Mouse (Mus musculus): ENCODE measurements around the gene Doxl2. TPM values are rescaled to one million over a fixed set of nuclear protein-coding genes. Genes with fewer than 3 reads are reported as not detected.

Gene Doxl2
- total RNA-seq, 2 experiments from 2014 or later = not detected

DNA sequence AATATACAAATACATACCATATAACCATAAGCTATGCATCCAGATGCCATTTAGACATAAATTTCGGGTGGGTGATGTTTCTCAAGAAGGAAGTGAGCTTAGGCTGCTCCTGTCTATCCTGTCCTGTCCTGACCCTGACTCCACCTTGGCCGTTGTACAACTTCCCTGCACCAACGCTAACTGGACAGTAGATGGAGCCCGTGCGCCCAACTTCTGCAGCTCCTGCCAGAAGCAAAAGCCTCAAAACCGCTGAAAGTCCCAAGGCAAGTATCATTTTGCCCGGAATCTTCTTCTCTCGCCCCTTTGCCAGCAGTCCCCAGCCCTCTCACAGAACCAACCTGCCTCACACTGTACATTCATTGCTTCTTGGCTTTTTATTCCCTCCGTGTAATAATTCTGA lies 33.2 kb downstream of the Doxl2 start:
- intact Hi-C loops (cut with DNase I; ENCODE audit: low total_unique reads) = no loop called here
- peak; percentile 60 for DNase-seq

DNA sequence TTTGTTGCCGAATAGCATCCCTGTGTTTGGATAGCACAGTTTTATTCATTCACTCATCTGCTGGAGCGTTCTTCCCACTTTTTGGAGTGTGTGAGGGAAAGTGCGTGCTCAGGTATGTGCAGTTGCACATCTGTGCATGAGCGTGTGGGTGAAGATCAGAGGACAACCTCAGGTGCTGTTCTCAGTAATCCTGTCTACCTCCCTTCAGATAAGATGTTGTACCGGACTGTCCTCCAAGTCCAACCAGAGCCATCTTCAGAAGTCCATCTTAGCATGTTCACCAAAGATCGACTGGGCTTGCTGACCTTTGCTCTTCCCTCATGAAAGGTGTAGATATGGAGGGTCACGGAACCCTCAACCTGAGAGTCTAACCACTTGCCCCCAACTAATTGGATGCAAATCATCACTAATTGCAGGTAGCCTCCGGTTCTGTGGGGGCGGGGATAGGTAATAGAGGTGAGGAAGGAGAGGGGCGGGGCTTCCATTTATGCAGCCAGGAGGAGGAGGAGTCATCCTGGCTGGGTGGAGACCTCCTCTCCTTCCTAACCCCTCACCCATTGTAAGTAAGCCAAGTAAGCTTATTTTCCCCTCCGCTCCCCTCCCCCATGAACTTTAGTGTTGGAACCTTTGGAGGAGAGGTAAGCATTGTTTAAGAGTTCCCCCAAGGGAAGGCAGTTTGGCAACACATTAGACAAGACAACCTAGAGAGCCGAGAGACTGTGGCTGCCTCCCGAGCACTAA lies 33.8 kb downstream of the Doxl2 start:
- intact Hi-C loops (cut with DNase I; ENCODE audit: low total_unique reads) = no loop called here
- no peak for DNase-seq

DNA sequence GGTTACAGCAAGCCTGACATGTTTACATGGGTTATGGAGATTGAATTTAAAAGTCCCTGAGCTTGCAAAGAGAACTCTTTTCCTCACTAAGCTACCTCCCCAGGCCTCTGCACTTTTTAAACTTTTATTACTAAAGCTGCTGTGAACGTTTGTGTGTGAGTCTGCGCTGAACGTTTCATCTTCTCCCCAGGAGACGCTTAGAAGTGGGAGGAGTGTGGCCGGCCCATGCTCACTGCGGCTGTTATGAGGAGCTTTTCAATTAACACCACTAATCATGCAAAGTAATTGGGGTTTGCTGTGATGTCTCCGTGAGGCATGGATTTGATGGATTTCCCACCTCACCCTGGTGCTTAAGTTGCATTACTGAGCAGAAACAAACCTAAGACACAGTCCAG lies 34.4 kb downstream of the Doxl2 start:
- intact Hi-C loops (cut with DNase I; ENCODE audit: low total_unique reads) = no loop called here
- no peak for DNase-seq

DNA sequence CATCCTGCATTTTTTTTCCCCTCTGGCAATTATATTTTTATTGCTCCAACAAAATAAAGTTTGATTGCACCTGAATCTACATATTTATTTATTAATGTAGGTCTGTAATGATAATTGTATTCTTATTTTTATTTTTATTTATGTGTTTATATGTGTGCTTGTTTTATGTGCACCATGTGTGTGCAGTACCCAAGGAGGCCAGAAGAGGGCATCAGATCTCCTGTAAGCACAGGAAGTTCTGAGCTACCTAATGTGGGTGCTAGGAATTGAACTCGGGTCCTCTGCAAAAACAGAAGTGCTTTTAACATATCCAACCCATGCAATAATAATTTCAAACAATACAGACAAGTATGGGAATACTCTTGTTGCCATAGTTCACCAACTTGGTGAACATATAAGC lies 34.9 kb downstream of the Doxl2 start:
- intact Hi-C loops (cut with DNase I; ENCODE audit: low total_unique reads) = no loop called here

DNA sequence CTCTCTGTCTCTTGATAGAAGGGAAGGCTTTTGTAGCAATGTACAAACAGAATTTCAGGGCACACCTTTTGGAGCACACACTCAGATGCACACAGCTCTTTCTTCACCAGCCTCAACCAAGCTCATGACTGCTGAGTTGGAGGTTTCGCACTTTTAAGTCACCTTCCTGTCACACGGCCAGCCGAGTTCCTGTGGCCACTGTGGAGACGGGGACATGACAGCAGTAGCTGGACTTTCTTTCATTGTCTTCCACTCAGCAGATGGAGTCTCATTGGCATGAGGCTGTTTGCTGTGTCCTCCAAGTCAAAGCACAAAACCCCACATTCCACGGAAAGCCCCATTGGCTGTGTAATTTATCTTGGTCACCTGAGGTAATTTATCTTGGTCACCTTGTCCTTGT lies 36.4 kb downstream of the Doxl2 start:
- intact Hi-C loops (cut with DNase I; ENCODE audit: low total_unique reads) = no loop called here
- DNase-seq = no peak

More for the DNA sequence above, 34.9 kb downstream of the Doxl2 start:
- DNase-seq = no peak

DNA sequence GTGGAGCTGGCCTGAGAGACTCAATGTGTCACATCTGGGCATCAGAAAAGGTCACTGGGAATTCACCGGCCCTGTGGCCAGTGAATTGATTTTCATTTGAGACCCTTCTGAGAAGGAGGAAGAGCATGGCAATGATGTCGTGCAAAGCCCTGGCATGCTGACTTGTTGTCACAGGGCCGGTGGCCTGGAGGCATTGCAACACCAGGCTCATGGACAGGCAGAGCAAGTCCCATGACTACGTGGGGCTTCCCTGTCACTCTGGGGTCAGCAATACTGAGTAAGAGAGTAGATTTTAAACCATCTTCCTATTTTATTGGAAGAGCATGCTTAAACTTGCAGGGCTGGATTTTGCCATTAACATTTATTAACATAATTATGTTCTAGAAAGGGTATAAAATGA lies 38.3 kb downstream of the Doxl2 start:
- intact Hi-C loops (cut with DNase I; ENCODE audit: low total_unique reads) = no loop called here
- DNase-seq = no peak

DNA sequence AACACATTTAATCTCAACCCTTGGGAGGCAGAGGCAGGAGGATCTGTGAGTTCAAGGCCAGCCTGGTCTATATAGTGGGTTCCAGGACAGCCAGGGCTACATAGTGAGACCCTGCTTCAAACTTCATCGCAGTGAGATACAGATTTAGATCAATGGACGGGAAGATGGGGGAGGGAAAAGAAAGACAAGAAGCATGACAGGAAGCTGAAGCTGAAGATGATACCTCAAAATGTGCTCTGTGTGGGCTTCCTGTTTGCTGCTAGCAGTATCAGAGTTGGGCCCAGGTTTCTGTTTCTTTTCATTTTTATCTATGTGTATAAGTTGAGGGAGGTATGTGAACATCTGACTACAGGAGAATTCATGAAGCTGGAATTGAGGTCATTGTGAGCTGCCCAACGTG lies 38.7 kb downstream of the Doxl2 start:
- intact Hi-C loops (cut with DNase I; ENCODE audit: low total_unique reads) = no loop called here
- DNase-seq = no peak

DNA sequence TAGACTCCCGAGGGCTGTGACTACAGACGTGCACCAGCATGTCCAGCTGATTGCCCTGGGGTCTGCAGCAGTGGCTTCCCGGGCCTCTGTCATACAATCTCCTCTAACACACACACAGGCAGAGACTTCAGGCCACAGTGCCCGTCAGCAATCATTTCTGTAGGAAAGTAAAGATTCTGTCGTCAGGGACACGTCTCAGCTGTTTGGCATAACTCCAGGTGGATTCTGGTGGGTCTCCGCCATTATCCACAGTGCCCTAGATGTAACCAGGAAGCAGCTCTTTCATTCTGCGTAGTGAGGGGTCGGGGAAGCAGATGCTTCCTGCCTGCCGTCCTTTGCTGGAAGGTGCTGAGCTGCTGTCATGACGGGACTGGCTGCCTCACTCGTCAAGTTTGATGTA lies 42.4 kb downstream of the Doxl2 start:
- DNase-seq = no peak
- intact Hi-C loops (cut with DNase I; ENCODE audit: low total_unique reads) = no loop called here

DNA sequence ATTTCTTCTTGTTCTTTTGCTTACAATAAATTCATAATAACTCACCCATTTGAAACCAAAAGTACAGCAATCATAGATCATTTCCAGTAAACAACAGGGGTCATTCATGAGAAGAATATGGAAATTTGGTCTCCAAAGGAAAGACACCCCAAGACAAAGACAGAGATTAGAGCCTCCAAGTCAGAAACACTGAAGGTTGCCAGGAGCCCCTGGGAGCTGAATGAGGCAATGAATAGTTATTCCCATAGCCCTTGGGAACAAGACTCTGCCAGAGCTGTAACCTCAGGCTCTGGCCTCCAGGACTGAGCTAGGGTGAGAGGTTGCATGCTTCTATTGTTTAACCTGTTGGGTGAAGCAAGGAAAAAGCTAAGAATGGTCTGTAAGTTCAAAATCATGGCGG lies 44.6 kb downstream of the Doxl2 start:
- DNase-seq = no peak
- intact Hi-C loops (cut with DNase I; ENCODE audit: low total_unique reads) = no loop called here

DNA sequence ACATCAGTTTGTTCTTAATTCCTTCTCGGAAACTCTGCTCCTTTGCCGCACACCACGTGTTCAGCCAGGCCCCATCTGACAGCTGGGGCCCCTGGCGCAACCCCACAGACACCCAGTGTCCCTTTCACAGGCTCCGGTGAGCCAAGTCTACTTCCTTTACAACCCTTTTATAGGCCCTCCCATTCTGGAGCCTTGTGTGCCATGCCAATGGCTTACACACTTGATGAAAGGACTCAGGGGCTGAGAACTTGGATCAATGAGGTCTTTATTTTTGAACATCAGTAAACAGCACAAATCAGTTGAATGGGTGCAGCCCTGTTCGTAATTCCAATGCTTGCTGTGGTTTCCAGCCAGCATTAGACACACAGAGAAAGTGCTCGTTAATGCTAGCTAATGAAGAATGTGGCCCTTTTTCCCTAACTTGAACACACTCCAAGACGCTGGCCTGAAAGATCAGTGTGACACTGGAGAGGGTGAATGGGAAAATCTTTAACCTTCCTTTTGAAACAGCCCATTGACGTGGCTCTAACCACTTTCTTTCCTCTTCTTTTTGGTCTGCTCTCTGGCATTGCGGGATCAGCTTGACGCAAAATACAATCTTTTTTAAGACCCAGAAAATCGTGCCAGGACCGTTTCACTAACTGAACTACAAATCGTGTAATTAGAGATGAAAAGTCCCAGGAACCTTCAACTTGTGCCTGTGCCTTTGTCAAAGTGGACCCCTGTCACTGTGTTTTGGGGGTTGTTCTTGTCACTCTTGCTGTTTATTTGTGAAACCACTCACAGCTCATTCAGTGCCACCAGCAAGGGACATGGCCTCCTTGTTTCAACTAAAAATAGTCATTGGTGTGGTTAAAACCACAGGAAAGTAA lies 46.6 kb downstream of the Doxl2 start:
- no peak for DNase-seq
- intact Hi-C loops (cut with DNase I; ENCODE audit: low total_unique reads) = no loop called here

DNA sequence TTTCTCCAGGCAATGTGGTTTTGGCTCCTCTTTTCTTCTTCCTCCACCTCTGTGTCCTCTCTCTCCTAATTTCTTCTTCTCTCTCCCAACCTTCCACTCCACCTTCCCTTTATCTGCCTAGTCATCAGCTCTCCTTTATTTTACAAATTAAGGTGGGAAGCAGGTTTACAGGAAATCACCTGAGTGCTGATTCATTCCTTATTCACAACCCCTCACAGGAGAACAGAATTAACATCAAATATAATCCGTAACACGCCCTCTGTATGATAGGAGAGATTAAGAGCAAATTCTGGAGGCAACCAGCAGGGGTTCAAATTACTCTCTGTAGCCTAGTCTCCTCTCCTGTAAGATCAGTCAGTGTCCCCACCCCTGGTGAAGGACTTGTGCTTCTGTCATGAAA lies 47.6 kb downstream of the Doxl2 start:
- intact Hi-C loops (cut with DNase I; ENCODE audit: low total_unique reads) = no loop called here
- no peak for DNase-seq

DNA sequence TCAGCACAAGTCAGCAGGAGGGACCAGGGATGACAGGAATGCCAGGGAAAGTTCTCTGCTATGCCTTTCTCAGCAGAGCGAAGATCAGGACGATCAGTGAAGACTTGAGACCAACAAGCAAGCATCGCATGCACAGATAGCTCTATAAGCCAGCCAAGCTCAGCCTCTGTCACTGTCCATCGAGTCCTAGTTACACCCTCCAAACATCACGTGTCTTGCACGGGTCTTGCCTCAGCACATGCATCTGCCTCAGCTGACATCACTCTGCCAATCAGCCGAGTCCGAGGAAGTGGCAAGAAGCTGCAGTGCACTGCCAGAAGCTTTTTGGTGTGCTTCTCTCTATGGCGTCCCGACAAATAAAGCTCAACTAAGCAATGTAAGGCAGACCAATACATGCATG lies 48.6 kb downstream of the Doxl2 start:
- intact Hi-C loops (cut with DNase I; ENCODE audit: low total_unique reads) = no loop called here
- no peak for DNase-seq

DNA sequence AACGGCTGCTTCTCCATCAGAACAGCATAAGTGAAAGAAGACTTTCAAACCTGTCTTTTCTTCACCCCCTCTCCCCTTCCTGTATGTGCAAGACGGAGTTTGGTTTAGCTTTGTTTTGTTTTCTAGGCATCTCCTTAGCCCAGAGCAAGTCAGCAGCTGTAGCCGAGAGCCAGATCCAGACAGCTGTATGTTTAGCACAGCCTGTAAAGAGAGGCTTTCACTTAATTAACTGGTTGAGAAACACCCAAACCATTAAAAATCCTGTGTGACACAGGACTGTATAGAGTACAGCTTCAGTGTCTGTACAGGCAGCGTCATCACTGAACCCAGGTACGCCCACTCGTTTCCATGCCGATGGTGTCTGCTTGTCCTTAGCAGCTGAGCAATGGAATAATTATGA lies 50.5 kb downstream of the Doxl2 start:
- no peak for DNase-seq
- intact Hi-C loops (cut with DNase I; ENCODE audit: low total_unique reads) = no loop called here

DNA sequence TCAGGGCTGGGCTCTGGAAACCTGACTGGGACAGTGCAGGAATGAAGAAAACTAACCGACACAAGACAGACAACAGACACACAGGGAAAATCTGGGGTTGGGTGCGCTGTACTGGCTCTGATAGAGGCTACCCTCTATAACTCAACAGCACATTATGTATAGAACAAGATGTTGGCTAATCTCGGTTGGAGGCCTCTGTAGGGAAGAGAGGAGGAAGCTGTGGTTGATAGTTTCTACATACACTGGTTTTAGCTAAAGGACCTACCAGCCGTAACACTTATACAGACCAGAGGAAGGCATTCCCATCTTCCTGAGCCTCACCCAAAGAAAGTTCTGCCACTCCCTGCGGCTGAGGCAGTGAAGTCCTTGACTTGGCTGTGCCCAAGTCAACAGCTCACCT lies 51.7 kb downstream of the Doxl2 start:
- DNase-seq = no peak
- intact Hi-C loops (cut with DNase I; ENCODE audit: low total_unique reads) = no loop called here

DNA sequence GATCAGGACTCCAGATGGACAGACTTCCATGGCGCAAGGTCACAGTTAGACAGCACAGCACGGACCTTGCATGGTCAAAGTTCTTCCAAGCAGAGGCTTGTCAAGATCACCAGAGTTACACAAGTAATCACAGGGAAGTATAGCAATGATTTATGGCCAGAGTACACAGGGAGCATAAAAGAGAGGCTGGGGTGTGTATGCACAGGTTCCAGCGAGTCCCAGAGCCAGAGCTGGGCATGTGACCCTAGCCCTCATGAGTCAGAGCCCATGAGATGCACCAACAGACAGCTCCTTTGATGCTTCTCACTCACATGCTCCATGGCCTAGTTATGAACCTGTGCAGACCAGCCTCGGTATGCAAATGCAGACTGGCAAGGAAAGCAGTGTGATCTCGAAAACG lies 53.3 kb downstream of the Doxl2 start:
- DNase-seq = no peak
- intact Hi-C loops (cut with DNase I; ENCODE audit: low total_unique reads) = no loop called here

Other genes with a start within 250 kb of the Doxl2 start
- 1 to 10 TPM; 5.7 to 6.4 TPM for gene Gimap1, start 235.9 kb upstream of the Doxl2 start, total RNA-seq (2021)
- gene Gimap5, start 228.8 kb upstream of the Doxl2 start, total RNA-seq (2021) = 1 to 10 TPM; 3.6 to 4.5 TPM
- under 1 TPM in 1 of 2 experiments, not detected in 1; 0.22 TPM for gene Gimap3, start 204.1 kb upstream of the Doxl2 start, total RNA-seq (2021)
- 1 to 10 TPM; 8.1 to 9.1 TPM for gene Tmem176a, start 134.0 kb upstream of the Doxl2 start, total RNA-seq (2021)
- gene Tmem176b, start 133.5 kb upstream of the Doxl2 start, total RNA-seq (2021) = 10 to 100 TPM; 19.5 to 26.1 TPM
- gene Aoc1, start 102.1 kb upstream of the Doxl2 start, total RNA-seq (2021) = not detected
- not detected for gene 1600015I10Rik, start 45.1 kb upstream of the Doxl2 start, total RNA-seq (2021)
- not detected for gene Svs1, start 11.9 kb downstream of the Doxl2 start, total RNA-seq (2021)
- 1 to 10 TPM in 1 of 2 experiments, under 1 TPM in 1; 0.78 to 1.2 TPM for gene Gpnmb, start 61.6 kb downstream of the Doxl2 start, total RNA-seq (2021)
- gene Malsu1, start 98.8 kb downstream of the Doxl2 start, total RNA-seq (2021) = 10 to 100 TPM; 39.1 to 40.3 TPM
- gene Igf2bp3, start 240.0 kb downstream of the Doxl2 start, total RNA-seq (2021) = 1 to 10 TPM in 1 of 2 experiments, under 1 TPM in 1; 0.86 to 1.1 TPM